Mouse (Mus musculus): ENCODE data around the gene Pgpep1.

Gene Pgpep1

GRCm38 (mm10) chr8:70691230-70691629 is 31.0 kb upstream of the Pgpep1 start:
- ATAC-seq (ENCODE audit: low TSS enrichment) = no peak

GRCm38 (mm10) chr8:70689892-70690390 is 29.8 kb upstream of the Pgpep1 start:
- ATAC-seq (ENCODE audit: low TSS enrichment) = no peak

DNA sequence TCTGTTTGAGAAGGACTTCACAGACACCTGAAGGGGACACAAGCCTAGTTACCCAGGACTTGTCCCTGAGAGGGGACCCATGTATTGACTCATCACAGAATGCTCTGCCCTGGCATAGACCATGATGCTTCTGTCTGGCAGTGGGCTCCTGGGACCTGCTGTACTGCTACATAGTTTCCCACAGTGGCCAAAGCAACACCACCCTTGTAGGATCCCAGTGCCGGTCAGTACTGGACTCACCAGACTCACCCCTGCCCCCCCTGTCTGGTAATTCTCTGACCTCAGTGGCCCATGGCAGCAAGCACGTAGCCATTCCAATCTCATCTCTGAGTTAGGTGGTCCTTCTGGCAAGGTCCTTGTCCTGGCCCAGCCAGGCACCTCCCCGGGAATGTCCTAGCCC is 27.9 kb upstream of the Pgpep1 start:
- no peak for ATAC-seq (ENCODE audit: low TSS enrichment)

GRCm38 (mm10) chr8:70687576-70687975 is 27.4 kb upstream of the Pgpep1 start:
- no peak for ATAC-seq (ENCODE audit: low TSS enrichment)

DNA sequence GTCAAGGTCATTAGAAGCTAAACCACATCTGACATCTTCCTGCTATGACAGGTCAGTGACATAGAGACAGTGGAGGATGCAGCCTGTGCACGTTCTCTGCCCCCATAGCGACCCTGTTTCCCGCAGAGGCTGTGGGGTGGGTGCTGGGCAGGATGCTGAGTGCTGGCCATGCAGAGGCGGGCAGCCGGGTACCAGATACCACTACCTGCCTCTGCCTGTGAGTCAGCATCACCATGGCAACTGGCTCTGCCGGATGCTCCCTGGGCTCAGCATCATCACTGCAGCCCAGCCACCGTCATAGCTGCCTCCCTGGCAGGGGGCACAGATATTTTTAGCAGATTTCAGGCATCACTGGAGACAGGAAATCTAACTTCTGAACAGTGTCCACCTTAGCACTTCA is 24.1 kb upstream of the Pgpep1 start:
- ATAC-seq (ENCODE audit: low TSS enrichment) = peak; percentile 93

- ATAC-seq (ENCODE audit: low TSS enrichment) = no peak
Measured at GRCm38 (mm10) chr8:70682692-70683091, 22.5 kb upstream of the Pgpep1 start.

- peak; percentile 65 for ATAC-seq (ENCODE audit: low TSS enrichment)
Measured at GRCm38 (mm10) chr8:70682193-70682592, 22.0 kb upstream of the Pgpep1 start.

DNA sequence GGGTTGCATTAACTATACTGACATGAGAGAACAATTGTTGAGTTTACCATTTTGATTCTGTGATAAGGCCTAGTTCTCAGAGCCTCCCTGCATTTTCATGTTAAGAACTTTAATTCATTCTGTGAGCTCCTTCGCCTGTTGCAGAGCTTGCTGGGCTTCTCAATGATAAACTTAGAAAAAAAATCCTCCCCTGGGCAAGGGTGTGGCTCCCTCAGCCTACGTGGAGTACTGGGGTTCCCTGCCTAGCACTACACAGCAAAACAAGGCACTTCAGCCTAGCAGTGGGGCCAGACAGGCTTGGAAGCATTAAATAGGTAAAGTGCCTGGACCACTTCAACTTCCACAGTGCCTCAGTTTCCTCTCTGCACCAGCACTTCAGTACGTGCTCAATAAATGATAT is 21.2 kb upstream of the Pgpep1 start:
- ATAC-seq (ENCODE audit: low TSS enrichment) = no peak

DNA sequence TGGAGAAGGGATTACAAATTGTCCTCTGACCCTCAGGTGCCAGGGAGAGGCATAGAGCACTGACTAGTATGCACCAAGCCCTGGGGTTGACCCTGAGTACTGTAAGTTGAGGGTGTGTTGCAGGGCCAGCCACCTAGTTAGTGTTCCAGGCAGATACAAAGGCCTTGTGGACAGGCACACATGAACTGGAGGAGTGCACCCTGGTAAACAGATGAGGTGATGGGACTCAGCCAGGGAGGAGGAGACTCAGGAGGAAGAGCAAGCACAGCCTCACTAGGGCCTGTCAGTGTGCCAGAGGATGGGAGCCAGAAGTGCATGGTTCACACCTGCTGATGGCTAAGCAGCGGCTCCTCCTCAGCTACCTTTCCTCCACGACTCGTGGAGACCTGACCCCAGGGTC is 19.9 kb upstream of the Pgpep1 start:
- ATAC-seq (ENCODE audit: low TSS enrichment) = no peak

DNA sequence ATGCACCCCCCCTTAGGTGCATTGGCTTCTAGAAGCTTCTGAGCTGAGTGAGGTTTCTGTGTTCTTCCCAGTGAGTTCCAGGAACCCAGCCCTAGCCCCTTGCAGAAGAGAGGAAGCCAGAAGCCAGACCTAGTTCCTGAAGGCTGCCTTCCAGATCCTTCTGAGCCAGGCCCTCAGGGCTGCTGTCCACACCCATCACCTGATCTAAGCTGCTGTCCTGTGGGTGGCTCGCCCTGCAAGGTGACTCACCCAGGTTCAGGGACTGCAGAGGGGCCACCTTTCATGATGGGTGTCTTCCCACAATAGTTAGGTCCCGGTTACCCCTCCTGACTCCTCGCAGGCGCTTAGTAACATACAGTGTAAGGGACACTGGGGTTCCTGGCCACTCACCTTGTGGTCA is 19.2 kb upstream of the Pgpep1 start:
- no peak for ATAC-seq (ENCODE audit: low TSS enrichment)

GRCm38 (mm10) chr8:70678679-70679078 is 18.5 kb upstream of the Pgpep1 start:
- ATAC-seq (ENCODE audit: low TSS enrichment) = no peak

DNA sequence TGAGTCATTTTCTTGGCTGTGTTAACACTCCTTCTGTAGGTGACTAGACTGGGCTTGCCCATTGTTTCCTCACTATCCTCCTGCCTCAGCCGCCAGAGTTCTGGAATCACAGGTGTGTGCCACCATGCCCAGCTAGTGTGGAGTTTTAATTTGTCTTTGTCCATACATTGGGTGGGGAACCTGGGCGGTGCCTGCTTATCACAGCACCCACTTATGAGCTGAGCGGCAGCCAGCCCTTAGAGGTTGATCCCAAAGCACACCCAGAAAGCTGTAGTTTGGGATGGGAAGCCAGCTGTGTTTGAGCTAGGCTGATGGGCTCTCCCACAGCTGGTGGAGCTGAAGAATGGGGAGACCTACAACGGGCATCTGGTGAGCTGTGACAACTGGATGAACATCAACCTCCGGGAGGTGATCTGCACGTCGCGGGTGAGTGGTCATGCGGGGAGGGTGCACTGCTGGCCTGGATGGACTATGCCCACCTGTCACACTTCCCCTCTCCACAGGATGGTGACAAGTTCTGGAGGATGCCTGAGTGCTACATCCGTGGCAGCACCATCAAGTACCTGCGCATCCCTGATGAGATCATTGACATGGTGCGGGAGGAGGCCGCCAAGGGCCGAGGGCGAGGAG is 17.4 kb upstream of the Pgpep1 start:
- no peak for ATAC-seq (ENCODE audit: low TSS enrichment)

- ATAC-seq (ENCODE audit: low TSS enrichment) = no peak
Measured at GRCm38 (mm10) chr8:70675336-70675735, 15.1 kb upstream of the Pgpep1 start.

DNA sequence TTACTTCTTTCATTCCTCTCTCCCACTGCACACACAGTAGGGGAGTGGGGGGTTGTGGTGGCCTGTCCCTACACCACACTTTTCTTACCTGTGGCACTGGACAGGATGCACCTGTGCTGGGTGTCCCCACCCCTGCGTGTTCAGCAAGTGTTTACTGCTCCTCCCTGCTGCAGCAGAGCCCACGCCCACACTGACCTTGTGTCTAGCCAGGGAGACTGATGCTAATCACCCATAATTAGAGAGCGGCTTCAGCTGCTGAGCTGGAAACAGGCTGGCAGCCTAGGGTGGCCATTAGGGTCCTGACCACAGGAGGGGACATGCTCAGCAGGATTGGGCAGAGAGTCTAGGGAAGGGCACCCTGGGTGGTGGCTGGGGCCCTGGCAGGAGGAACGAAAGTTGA is 14.5 kb upstream of the Pgpep1 start:
- ATAC-seq (ENCODE audit: low TSS enrichment) = no peak

DNA sequence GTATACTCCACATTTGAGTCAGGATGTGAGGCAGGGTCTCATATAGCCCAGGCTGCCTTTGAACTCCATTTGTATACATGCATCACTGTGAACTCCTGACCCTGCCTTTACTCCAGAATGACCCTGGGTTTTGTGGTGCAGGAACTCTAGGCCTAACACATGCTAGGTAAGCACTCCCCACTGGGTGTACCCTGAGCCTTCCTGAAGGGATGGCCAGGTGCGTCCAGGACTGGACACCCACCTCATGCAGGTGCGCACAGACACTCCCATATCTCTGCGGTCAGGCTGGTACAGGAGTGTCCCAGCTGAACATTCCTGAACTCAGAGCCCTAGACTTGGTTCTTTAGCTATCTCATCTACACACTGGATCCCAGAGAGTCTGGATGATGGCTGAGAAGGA is 13.9 kb upstream of the Pgpep1 start:
- no peak for ATAC-seq (ENCODE audit: low TSS enrichment)

GRCm38 (mm10) chr8:70673079-70673856 is 13.1 kb upstream of the Pgpep1 start, which contains the start of gene Lsm4:
Gene Lsm4 (plus strand): TSS chr8:70673248.
- ATAC-seq (ENCODE audit: low TSS enrichment) = peak; percentile 95

DNA sequence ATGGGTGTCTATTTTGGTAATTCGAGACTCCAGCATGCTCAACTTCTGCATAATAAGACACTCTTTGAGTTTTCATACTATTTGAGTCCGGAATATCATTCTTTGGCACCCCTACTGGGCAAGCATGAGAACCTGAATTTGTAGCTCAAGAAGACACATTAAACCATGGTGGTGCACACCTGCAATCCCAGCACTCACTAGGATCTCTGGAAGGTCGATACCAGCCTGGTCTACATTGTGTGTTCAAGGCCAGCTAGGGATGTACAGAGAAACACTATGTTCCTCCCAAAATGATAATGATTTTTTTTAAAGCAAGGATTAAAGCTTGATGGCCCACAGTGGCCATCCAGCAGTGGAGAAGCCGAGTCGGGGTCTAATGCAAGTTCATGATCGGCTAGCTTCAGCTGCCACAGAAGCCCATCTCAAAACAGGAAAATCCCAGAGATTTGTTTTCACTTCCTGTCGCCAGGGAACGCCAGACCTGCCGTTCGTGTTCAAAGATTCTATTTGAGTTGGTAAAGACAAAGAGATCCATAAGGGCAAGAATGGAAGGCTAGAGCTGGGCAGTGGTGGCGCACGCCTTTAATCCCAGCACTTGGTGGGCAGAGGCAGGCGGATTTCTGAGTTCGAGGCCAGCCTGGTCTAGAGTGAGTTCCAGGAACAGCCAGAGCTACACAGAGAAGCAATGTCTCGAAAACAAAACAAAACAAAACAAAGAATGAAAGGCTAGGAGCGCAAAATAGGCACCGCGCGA is 12.3 kb upstream of the Pgpep1 start:
- no peak for ATAC-seq (ENCODE audit: low TSS enrichment)

DNA sequence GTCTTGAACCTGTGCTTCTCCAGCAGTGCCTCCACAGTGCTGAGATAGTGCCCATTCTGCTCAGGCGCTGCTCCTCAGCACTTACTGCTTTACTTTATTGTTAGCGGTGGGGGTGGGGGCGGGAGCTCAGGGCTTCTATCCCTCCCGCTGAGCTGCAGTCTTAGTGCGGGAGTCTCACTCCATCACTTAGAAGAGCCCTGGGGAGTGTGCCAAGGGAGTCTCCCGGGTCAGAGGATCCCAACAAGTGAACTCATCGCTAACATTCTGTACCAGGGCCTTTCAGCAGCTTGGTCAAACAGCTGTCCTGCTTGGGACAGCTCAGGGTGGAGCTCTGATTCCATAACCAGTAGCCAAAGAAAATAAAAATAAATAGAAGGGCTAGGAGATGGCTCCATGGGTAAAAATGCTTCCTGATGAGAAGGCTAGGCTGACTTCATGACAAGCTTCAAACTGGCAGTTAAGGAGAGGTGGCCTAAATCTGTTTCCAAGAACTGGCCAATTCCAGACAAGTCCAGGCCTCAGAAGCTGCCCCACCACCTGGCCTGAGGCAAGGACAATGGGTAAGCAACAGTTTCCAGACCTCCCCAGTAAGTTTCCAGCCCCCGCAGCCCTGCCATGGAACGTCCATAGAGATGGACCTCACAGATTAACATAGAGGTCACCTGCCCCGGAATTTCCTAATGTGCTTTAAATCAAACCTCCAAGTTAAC is 11.6 kb upstream of the Pgpep1 start:
- no peak for ATAC-seq (ENCODE audit: low TSS enrichment)

DNA sequence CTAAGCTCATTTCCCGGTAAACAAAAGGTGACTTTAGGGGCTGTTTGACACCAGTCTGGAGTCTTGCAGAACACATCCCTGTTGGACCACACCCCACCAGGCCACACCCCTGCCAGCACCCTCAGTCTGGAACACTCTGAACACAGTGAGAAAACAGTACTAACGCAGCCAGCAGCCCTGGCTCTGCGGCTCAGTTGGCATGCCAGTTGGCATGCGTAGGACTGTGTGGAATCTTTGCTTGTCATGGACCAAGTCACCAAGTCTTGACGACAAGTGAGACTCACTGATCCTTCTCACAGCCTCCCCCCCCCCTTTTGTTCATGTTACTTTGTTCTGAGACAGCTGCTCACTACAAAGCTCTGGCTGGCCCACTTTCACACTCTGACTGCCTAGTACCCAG is 6.9 kb upstream of the Pgpep1 start:
- ATAC-seq (ENCODE audit: low TSS enrichment) = peak; percentile 87

DNA sequence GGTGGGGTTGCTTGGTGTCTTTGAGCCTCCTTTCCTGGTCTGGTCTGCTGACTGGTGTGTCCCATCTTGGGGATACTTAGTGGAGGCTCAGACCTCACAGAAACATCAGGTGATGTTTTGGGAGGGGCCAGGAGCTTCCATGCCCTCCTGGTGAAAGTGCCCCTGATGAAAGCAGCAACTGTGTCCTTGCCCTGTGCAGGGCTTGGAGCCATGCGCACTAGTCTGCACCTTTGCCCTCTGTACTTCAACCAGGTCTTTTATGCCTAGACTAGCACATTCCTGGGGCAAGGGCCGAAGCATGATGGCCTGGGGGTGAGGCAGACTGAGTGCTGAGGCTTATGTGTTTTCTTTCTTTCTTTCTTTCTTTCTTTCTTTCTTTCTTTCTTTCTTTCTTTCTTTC is 5.4 kb upstream of the Pgpep1 start:
- no peak for ATAC-seq (ENCODE audit: low TSS enrichment)

DNA sequence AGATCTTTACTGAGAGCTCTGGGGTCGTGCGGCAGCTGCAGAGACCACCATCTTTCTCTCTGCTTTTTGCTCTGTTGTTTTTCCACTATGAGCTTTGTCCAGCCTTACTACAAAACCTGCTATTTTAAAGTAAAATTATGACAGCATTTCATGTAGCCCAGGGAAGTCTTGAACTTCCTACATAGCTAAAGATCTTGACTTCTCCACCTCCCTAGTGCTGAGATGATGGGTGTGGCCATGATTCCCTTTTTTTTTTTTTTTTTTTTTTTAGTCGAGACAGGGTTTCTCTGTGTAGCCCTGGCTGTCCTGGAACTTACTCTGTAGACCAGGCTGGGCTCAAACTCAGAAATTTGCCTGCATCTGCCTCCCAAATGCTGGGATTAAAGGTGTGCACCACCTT is 4.4 kb upstream of the Pgpep1 start:
- no peak for ATAC-seq (ENCODE audit: low TSS enrichment)

GRCm38 (mm10) chr8:70663691-70664090 is 3.5 kb upstream of the Pgpep1 start:
- ATAC-seq (ENCODE audit: low TSS enrichment) = no peak

Data from frontal cortex, adult (tissue).